Mouse (Mus musculus) heart, embryonic 10.5 days (tissue): ENCODE results near the gene Atpif1. TPM values are rescaled to one million over a fixed set of nuclear protein-coding genes. Genes with fewer than 3 reads are reported as not detected.

ENCODE experiments used
- DNase-seq: peaks from one replicate; pipeline ENCODE4 v3.0.0-alpha.2; 2017; ENCODE audit warnings: low spot score
- H3K27ac ChIP-seq: fragments of 300-500 bp; sonication (generic); 2 replicates; pipeline ENCODE4 v1.5.1; 2016; ENCODE audit warnings: mild to moderate bottlenecking
- H3K27me3 ChIP-seq: fragments of 300-500 bp; sonication (generic); 2 replicates; pipeline ENCODE4 v1.6.1; 2016; ENCODE audit warnings: mild to moderate bottlenecking; ENCODE audit not compliant: poor library complexity, insufficient read depth, severe bottlenecking
- H3K36me3 ChIP-seq: fragments of 300-500 bp; sonication (generic); 2 replicates; pipeline ENCODE4 v1.6.1; 2016; ENCODE audit warnings: mild to moderate bottlenecking, moderate library complexity
- H3K4me1 ChIP-seq: fragments of 300-500 bp; sonication (generic); 2 replicates; pipeline ENCODE4 v1.6.1; 2016; ENCODE audit warnings: mild to moderate bottlenecking
- H3K4me3 ChIP-seq: fragments of 300-500 bp; sonication (generic); 2 replicates; pipeline ENCODE4 v1.5.1; 2016; ENCODE audit warnings: mild to moderate bottlenecking, moderate library complexity
- H3K9me3 ChIP-seq: fragments of 300-500 bp; sonication (generic); 2 replicates; pipeline ENCODE4 v1.6.1; 2016; ENCODE audit warnings: mild to moderate bottlenecking, moderate library complexity
- WGBS: fragments of 180-500 bp; shearing (Covaris S2); methylation state at CpG from one replicate; pipeline ENCODE4 v1.1.7; 2016; 5-methylcytosine and 5-hydroxymethylcytosine counted together
- polyA plus RNA-seq: library from polyadenylated mRNA; unstranded; fragments of >200 nt; fragmentation: Nextera tagmentation; extraction: Ambion mirVana; gene quantifications from 2 replicates; pipeline ENCODE4 v1.2.1, GENCODE M21; 2016

Gene Atpif1
- polyA plus RNA-seq, 1 experiment from 2014 or later = 980 TPM

- no peaks in the 10 kb centered on the region for H3K9me3 ChIP-seq
- 0 out of 2 replicates have a peak overlapping the region, but pooled peaks have one; percentile 10 for H3K27ac ChIP-seq
- no peaks in the 10 kb centered on the region for H3K27me3 ChIP-seq
- DNase-seq = no peak
- no peak overlapping the region for H3K4me3 ChIP-seq
- H3K4me1 ChIP-seq = peaks cover 24% of the 10 kb centered on the region
- 79% methylated on average over 11 of the region's 11 CpGs for WGBS
- peaks cover 16% of the 10 kb centered on the region for H3K36me3 ChIP-seq
Observed at GRCm38 (mm10) chr4:132503344-132503743, 30.1 kb downstream of the Atpif1 start.

- no peak for DNase-seq
- H3K4me1 ChIP-seq = peaks cover 14% of the 10 kb centered on the region
- 92% methylated on average over 6 of the region's 6 CpGs for WGBS
- H3K27ac ChIP-seq = no peak overlapping the region
- no peaks in the 10 kb centered on the region for H3K9me3 ChIP-seq
- no peaks in the 10 kb centered on the region for H3K27me3 ChIP-seq
- peaks cover 31% of the 10 kb centered on the region for H3K36me3 ChIP-seq
- no peak overlapping the region for H3K4me3 ChIP-seq
Observed at GRCm38 (mm10) chr4:132501639-132502038, 31.8 kb downstream of the Atpif1 start.

- H3K27ac ChIP-seq = no peak overlapping the region
- 88% methylated on average over 20 of the region's 20 CpGs for WGBS
- H3K4me3 ChIP-seq = no peak overlapping the region
- peaks cover 11% of the 10 kb centered on the region; the same call in 1 of the 2 replicates for H3K4me1 ChIP-seq
- no peaks in the 10 kb centered on the region for H3K9me3 ChIP-seq
- DNase-seq = no peak
- H3K27me3 ChIP-seq = no peaks in the 10 kb centered on the region
- peaks cover 67% of the 10 kb centered on the region for H3K36me3 ChIP-seq
Observed at GRCm38 (mm10) chr4:132494271-132494918, 39.1 kb downstream of the Atpif1 start.

GRCm38 (mm10) chr4:132492178-132493060, 41.0 kb downstream of the Atpif1 start:
- DNase-seq = no peak
- 0 out of 2 replicates have a peak overlapping the region, but pooled peaks have one; percentile 18 for H3K27ac ChIP-seq
- H3K9me3 ChIP-seq = no peaks in the 10 kb centered on the region
- 74% methylated on average over 10 of the region's 10 CpGs for WGBS
- peaks cover 51% of the 10 kb centered on the region for H3K36me3 ChIP-seq
- peaks cover 11% of the 10 kb centered on the region; the same call in 1 of the 2 replicates for H3K4me1 ChIP-seq
- no peaks in the 10 kb centered on the region for H3K27me3 ChIP-seq
- H3K4me3 ChIP-seq = no peak overlapping the region

GRCm38 (mm10) chr4:132491748-132492147, 41.7 kb downstream of the Atpif1 start:
- 79% methylated on average over 6 of the region's 6 CpGs for WGBS
- no peak for DNase-seq

GRCm38 (mm10) chr4:132491057-132491456, 42.4 kb downstream of the Atpif1 start:
- DNase-seq = no peak
- Histone ChIP-seq H3K4me1 (peaks cover 11% of the 10 kb centered on the region; the same call in 1 of the 2 replicates), H3K27me3 (no peaks in the 10 kb centered on the region), H3K27ac (no peak overlapping the region), H3K9me3 (no peaks in the 10 kb centered on the region), H3K4me3 (no peak overlapping the region), H3K36me3 (peaks cover 42% of the 10 kb centered on the region)
- 89% methylated on average over 8 of the region's 8 CpGs for WGBS

More at GRCm38 (mm10) chr4:132491748-132492147, 41.7 kb downstream of the Atpif1 start:
- Histone ChIP-seq H3K9me3 (no peaks in the 10 kb centered on the region), H3K27ac (no peak overlapping the region), H3K27me3 (no peaks in the 10 kb centered on the region), H3K4me1 (peaks cover 11% of the 10 kb centered on the region; the same call in 1 of the 2 replicates), H3K36me3 (peaks cover 44% of the 10 kb centered on the region), H3K4me3 (no peak overlapping the region)

- Histone ChIP-seq H3K4me3 (no peak overlapping the region), H3K36me3 (peaks cover 36% of the 10 kb centered on the region), H3K27ac (no peak overlapping the region), H3K4me1 (peaks cover 11% of the 10 kb centered on the region; the same call in 1 of the 2 replicates), H3K27me3 (no peaks in the 10 kb centered on the region), H3K9me3 (no peaks in the 10 kb centered on the region)
- no peak for DNase-seq
- WGBS = 90% methylated on average over 15 of the region's 15 CpGs
Observed at GRCm38 (mm10) chr4:132490273-132491010, 43.0 kb downstream of the Atpif1 start.

- no peak overlapping the region for H3K27ac ChIP-seq
- peaks cover 11% of the 10 kb centered on the region; the same call in 1 of the 2 replicates for H3K4me1 ChIP-seq
- no peaks in the 10 kb centered on the region for H3K27me3 ChIP-seq
- no peak for DNase-seq
- H3K36me3 ChIP-seq = peaks cover 23% of the 10 kb centered on the region
- no peak overlapping the region for H3K4me3 ChIP-seq
- WGBS = 69% methylated on average over 6 of the region's 6 CpGs
- no peaks in the 10 kb centered on the region for H3K9me3 ChIP-seq
Observed at GRCm38 (mm10) chr4:132488976-132489375, 44.5 kb downstream of the Atpif1 start.

- peaks cover 11% of the 10 kb centered on the region; the same call in 1 of the 2 replicates for H3K4me1 ChIP-seq
- peaks cover 19% of the 10 kb centered on the region for H3K36me3 ChIP-seq
- H3K27ac ChIP-seq = no peak overlapping the region
- no peak overlapping the region for H3K4me3 ChIP-seq
- no peaks in the 10 kb centered on the region for H3K27me3 ChIP-seq
- DNase-seq = no peak
- no peaks in the 10 kb centered on the region for H3K9me3 ChIP-seq
- WGBS = 84% methylated on average over 3 of the region's 3 CpGs
Observed at GRCm38 (mm10) chr4:132488521-132488920, 44.9 kb downstream of the Atpif1 start.

GRCm38 (mm10) chr4:132484820-132485219, 48.6 kb downstream of the Atpif1 start:
- DNase-seq = no peak
- no peaks in the 10 kb centered on the region for H3K27me3 ChIP-seq
- H3K9me3 ChIP-seq = no peaks in the 10 kb centered on the region
- H3K27ac ChIP-seq = no peak overlapping the region
- WGBS = 64% methylated on average over 5 of the region's 5 CpGs
- H3K4me1 ChIP-seq = no peaks in the 10 kb centered on the region
- no peaks in the 10 kb centered on the region for H3K36me3 ChIP-seq
- H3K4me3 ChIP-seq = no peak overlapping the region

- WGBS = 75% methylated on average over 4 of the region's 4 CpGs
Observed at GRCm38 (mm10) chr4:132484231-132484630, 49.2 kb downstream of the Atpif1 start.

GRCm38 (mm10) chr4:132482956-132483608, 50.4 kb downstream of the Atpif1 start:
- WGBS = 77% methylated on average over 13 of the region's 13 CpGs
- Histone ChIP-seq H3K4me1 (no peaks in the 10 kb centered on the region), H3K9me3 (no peaks in the 10 kb centered on the region), H3K27me3 (no peaks in the 10 kb centered on the region), H3K4me3 (no peak overlapping the region), H3K27ac (no peak overlapping the region), H3K36me3 (no peaks in the 10 kb centered on the region)
- no peak for DNase-seq

More at GRCm38 (mm10) chr4:132484231-132484630, 49.2 kb downstream of the Atpif1 start:
- Histone ChIP-seq H3K27me3 (no peaks in the 10 kb centered on the region), H3K36me3 (no peaks in the 10 kb centered on the region), H3K27ac (no peak overlapping the region), H3K9me3 (no peaks in the 10 kb centered on the region), H3K4me3 (no peak overlapping the region), H3K4me1 (no peaks in the 10 kb centered on the region)
- no peak for DNase-seq
